Mouse (Mus musculus) limb, embryonic 14.5 days (tissue): ENCODE data around the gene Amhr2. TPM values are rescaled to one million over a fixed set of nuclear protein-coding genes. Genes with fewer than 3 reads are reported as not detected.
A peak's percentile ranks its signal among the peaks of the same experiment; 100 is the strongest.

Experiments
- ATAC-seq: fragments of 200-750 bp; cut with Nextera tagmentation; 2 replicates; pipeline ENCODE4 v1.8.0; 2017; ENCODE audit warnings: low read depth, moderate number of reproducible peaks, moderate TSS enrichment; ENCODE audit not compliant: low FRiP score
- DNase-seq: peaks from one replicate; pipeline ENCODE4 v3.0.0-alpha.2; 2015; ENCODE audit warnings: low spot score
- H3K27ac ChIP-seq: fragments of 300-500 bp; sonication (generic); replicated peaks from 2 replicates; pipeline ENCODE4 v1.5.1; 2014; ENCODE audit warnings: low read depth, mild to moderate bottlenecking, low read length, moderate library complexity, mixed read lengths
- H3K27me3 ChIP-seq: fragments of 300-500 bp; sonication (generic); 2 replicates; pipeline ENCODE4 v1.6.1; 2014; ENCODE audit warnings: low read length, mixed read lengths; ENCODE audit not compliant: control insufficient read depth, insufficient read depth
- H3K36me3 ChIP-seq: fragments of 300-500 bp; sonication (generic); 2 replicates; pipeline ENCODE4 v1.6.1; 2014; ENCODE audit warnings: mild to moderate bottlenecking, low read length, moderate library complexity, mixed read lengths; ENCODE audit not compliant: control insufficient read depth, insufficient read depth
- H3K4me1 ChIP-seq: fragments of 300-500 bp; sonication (generic); 2 replicates; pipeline ENCODE4 v1.6.1; 2014; ENCODE audit warnings: antibody characterized with exemption, low read length, mixed read lengths; ENCODE audit not compliant: control insufficient read depth, insufficient read depth
- H3K4me2 ChIP-seq: fragments of 300-500 bp; sonication (generic); replicated peaks from 2 replicates; pipeline ENCODE4 v1.6.1; 2014; ENCODE audit warnings: low read depth, mild to moderate bottlenecking, low read length, moderate library complexity; ENCODE audit not compliant: severe bottlenecking
- H3K4me3 ChIP-seq: fragments of 300-500 bp; sonication (generic); replicated peaks from 2 replicates; pipeline ENCODE4 v1.5.1; 2014; ENCODE audit warnings: low read length
- H3K9ac ChIP-seq: fragments of 300-500 bp; sonication (generic); 2 replicates; pipeline ENCODE4 v1.6.1; 2014; ENCODE audit warnings: mild to moderate bottlenecking, low read depth, low read length, moderate library complexity; ENCODE audit not compliant: severe bottlenecking
- H3K9me3 ChIP-seq: fragments of 300-500 bp; sonication (generic); 2 replicates; pipeline ENCODE4 v1.6.1; 2016; ENCODE audit warnings: low read length; ENCODE audit not compliant: control insufficient read depth
- POLR2A ChIP-seq: fragments of 200-500 bp; IDR thresholded peaks from 2 replicates; pipeline ENCODE4 v1.8.0; 2012; ENCODE audit warnings: inconsistent platforms, mild to moderate bottlenecking, moderate library complexity, borderline replicate concordance; ENCODE audit not compliant: insufficient read depth, insufficient read length; ENCODE audit errors: extremely low read depth
- WGBS: fragments of 180-500 bp; shearing (Covaris S2); extraction: QIAGEN DNeasy Blood & Tissue Kit; methylation state at CpG from one replicate; pipeline ENCODE4 v1.1.7; 2014; 5-methylcytosine and 5-hydroxymethylcytosine counted together
- polyA plus RNA-seq, 2 experiments: library from polyadenylated mRNA; depleted of rRNA in 1 of 2; stranded (reverse) in 1 of 2; unstranded in 1 of 2; fragments of >200 nt; fragmentation: Nextera tagmentation in 1 of 2; extraction: Ambion mirVana in 1 of 2; gene quantifications; 2 replicates each; pipeline versions ENCODE4 v1.2.1 to v1.2.3; 2012 to 2014

Gene Amhr2
- polyA plus RNA-seq, 2 experiments: 0.67 to 1.1 TPM

- no peak for TF ChIP-seq POLR2A
- peak overlapping the region; percentile 97 for H3K9ac ChIP-seq
- no peak for DNase-seq
- H3K9me3 ChIP-seq: no peaks in the 10 kb centered on the region
- peak overlapping the region; percentile 41 for H3K4me2 ChIP-seq
- no peak for ATAC-seq
- H3K4me1 ChIP-seq: peaks cover 11% of the 10 kb centered on the region
- H3K27me3 ChIP-seq: no peaks in the 10 kb centered on the region
- peak overlapping the region; percentile 98 for H3K27ac ChIP-seq
- peak overlapping the region; percentile 87 for H3K4me3 ChIP-seq
- WGBS: 22% methylated on average over 3 of the region's 3 CpGs
- H3K36me3 ChIP-seq: peaks cover 35% of the 10 kb centered on the region
Measured at GRCm38 (mm10) chr15:102406912-102407580, 38.1 kb upstream of the Amhr2 start.

- H3K9ac ChIP-seq: no peak overlapping the region
- H3K4me2 ChIP-seq: 0 out of 2 replicates have a peak overlapping the region, but pooled peaks have one; percentile 41
- no peak for ATAC-seq
Measured at GRCm38 (mm10) chr15:102407681-102408557, 37.2 kb upstream of the Amhr2 start.

DNA sequence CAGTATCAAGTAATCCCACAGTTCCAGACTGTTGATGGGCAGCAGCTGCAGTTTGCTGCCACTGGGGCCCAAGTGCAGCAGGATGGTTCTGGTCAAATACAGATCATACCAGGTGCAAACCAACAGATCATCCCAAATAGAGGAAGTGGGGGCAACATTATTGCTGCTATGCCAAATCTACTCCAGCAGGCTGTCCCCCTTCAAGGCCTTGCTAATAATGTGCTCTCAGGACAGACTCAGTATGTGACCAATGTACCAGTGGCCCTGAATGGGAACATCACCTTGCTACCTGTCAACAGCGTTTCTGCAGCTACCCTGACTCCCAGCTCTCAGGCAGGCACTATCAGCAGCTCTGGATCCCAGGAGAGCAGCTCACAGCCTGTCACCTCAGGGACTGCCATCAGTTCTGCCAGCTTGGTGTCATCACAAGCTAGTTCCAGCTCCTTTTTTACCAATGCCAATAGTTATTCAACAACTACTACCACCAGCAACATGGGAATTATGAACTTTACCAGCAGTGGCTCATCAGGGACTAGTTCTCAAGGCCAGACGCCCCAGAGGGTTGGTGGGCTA is 36.5 kb upstream of the Amhr2 start:
- no peak overlapping the region for H3K9ac ChIP-seq
- H3K27ac ChIP-seq: no peak overlapping the region
- H3K4me3 ChIP-seq: no peak overlapping the region
- no peaks in the 10 kb centered on the region for H3K9me3 ChIP-seq
- H3K36me3 ChIP-seq: peaks cover 47% of the 10 kb centered on the region
- no peak for ATAC-seq
- H3K27me3 ChIP-seq: no peaks in the 10 kb centered on the region
- no peak for DNase-seq
- WGBS: 70% methylated on average over 2 of the region's 2 CpGs
- H3K4me2 ChIP-seq: no peak overlapping the region
- TF ChIP-seq POLR2A: no peak
- H3K4me1 ChIP-seq: peaks cover 11% of the 10 kb centered on the region

More at GRCm38 (mm10) chr15:102407681-102408557, 37.2 kb upstream of the Amhr2 start:
- no peaks in the 10 kb centered on the region for H3K9me3 ChIP-seq
- H3K4me1 ChIP-seq: peaks cover 11% of the 10 kb centered on the region
- 96% methylated on average over 10 of the region's 10 CpGs for WGBS
- no peak for TF ChIP-seq POLR2A
- peaks cover 41% of the 10 kb centered on the region for H3K36me3 ChIP-seq
- no peaks in the 10 kb centered on the region for H3K27me3 ChIP-seq
- DNase-seq: no peak
- H3K4me3 ChIP-seq: no peak overlapping the region
- H3K27ac ChIP-seq: no peak overlapping the region

- Histone ChIP-seq H3K4me1 (peaks cover 11% of the 10 kb centered on the region), H3K27ac (no peak overlapping the region), H3K9ac (no peak overlapping the region), H3K9me3 (no peaks in the 10 kb centered on the region), H3K4me3 (no peak overlapping the region), H3K27me3 (no peaks in the 10 kb centered on the region), H3K4me2 (no peak overlapping the region; the same call in 1 of the 2 replicates), H3K36me3 (peaks cover 54% of the 10 kb centered on the region)
- 100% methylated on average over 3 of the region's 3 CpGs for WGBS
- DNase-seq (no peak), ATAC-seq (no peak)
- no peak for TF ChIP-seq POLR2A
Measured at GRCm38 (mm10) chr15:102409286-102409685, 35.9 kb upstream of the Amhr2 start.

GRCm38 (mm10) chr15:102411077-102411476 is 34.1 kb upstream of the Amhr2 start:
- 84% methylated on average over 1 of the region's 1 CpGs for WGBS
- no peak for TF ChIP-seq POLR2A
- no peak for DNase-seq
- no peak overlapping the region for H3K9ac ChIP-seq
- no peaks in the 10 kb centered on the region for H3K9me3 ChIP-seq
- H3K4me2 ChIP-seq: 0 out of 2 replicates have a peak overlapping the region, but pooled peaks have one; percentile 14
- H3K27me3 ChIP-seq: no peaks in the 10 kb centered on the region
- peaks cover 8% of the 10 kb centered on the region for H3K4me1 ChIP-seq
- H3K4me3 ChIP-seq: no peak overlapping the region
- no peak for ATAC-seq
- peaks cover 64% of the 10 kb centered on the region for H3K36me3 ChIP-seq
- H3K27ac ChIP-seq: no peak overlapping the region
